Mouse (Mus musculus) small intestine, adult 2 months (tissue): Measurements from ENCODE around the gene Gm17409.

Source experiments
- CTCF ChIP-seq: fragments of 200-500 bp; IDR thresholded peaks from 2 replicates; pipeline ENCODE4 v1.5.1; 2012; ENCODE audit warnings: low read depth, mild to moderate bottlenecking, control low read depth, inconsistent platforms, low read length, moderate library complexity, mixed read lengths; ENCODE audit not compliant: insufficient replicate concordance, insufficient read length; ENCODE audit errors: extremely low read depth
- POLR2A ChIP-seq: fragments of 200-500 bp; IDR thresholded peaks from 2 replicates; pipeline ENCODE4 v1.6.1; 2012; ENCODE audit warnings: low read depth, mild to moderate bottlenecking, control low read depth, inconsistent platforms, low read length, moderate library complexity

- TF ChIP-seq POLR2A = no peak
- TF ChIP-seq CTCF = no peak
These were observed 15.2 kb downstream of the Gm17409 start for GRCm38 (mm10) chr2:58485152-58485551.
